Mouse (Mus musculus) midbrain, postnatal 0 days (tissue): ENCODE measurements at regions not wholly inside any gene's neighbourhood (a gene's known extent, or its start where the extent isn't known, plus 50 kb on each side); places are given as distances from the start of the nearest gene placed in this dataset.

ENCODE experiments used
- ATAC-seq: fragments of 200-750 bp; cut with Nextera tagmentation; 2 replicates; pipeline ENCODE4 v1.8.0; 2017; ENCODE audit warnings: moderate number of reproducible peaks, mild to moderate bottlenecking, moderate TSS enrichment, moderate library complexity; ENCODE audit not compliant: low FRiP score
- DNase-seq: peaks from one replicate; pipeline ENCODE4 v3.0.0-alpha.2; 2015; ENCODE audit warnings: low spot score
- H3K27ac ChIP-seq: fragments of 300-500 bp; sonication (generic); 2 replicates; pipeline ENCODE4 v1.5.1; 2014; ENCODE audit warnings: low read depth, mild to moderate bottlenecking, low read length, mixed read lengths
- H3K27me3 ChIP-seq: fragments of 300-500 bp; sonication (generic); 2 replicates; pipeline ENCODE4 v1.6.1; 2014; ENCODE audit warnings: low read length, control low read depth, mixed read lengths; ENCODE audit not compliant: insufficient read depth
- H3K36me3 ChIP-seq: fragments of 300-500 bp; sonication (generic); 2 replicates; pipeline ENCODE4 v1.6.1; 2014; ENCODE audit warnings: low read length, control low read depth, mixed read lengths; ENCODE audit not compliant: insufficient read depth
- H3K4me1 ChIP-seq: fragments of 300-500 bp; sonication (generic); 2 replicates; pipeline ENCODE4 v1.6.1; 2014; ENCODE audit warnings: mild to moderate bottlenecking, control low read depth, antibody characterized with exemption, low read length, mixed read lengths; ENCODE audit not compliant: insufficient read depth
- H3K4me2 ChIP-seq: fragments of 300-500 bp; sonication (generic); 2 replicates; pipeline ENCODE4 v1.6.1; 2014; ENCODE audit warnings: low read depth, mild to moderate bottlenecking, low read length, mixed read lengths; ENCODE audit not compliant: poor library complexity, severe bottlenecking
- H3K4me3 ChIP-seq: fragments of 300-500 bp; sonication (generic); 2 replicates; pipeline ENCODE4 v1.5.1; 2014; ENCODE audit warnings: low read depth, mild to moderate bottlenecking, low read length, moderate library complexity
- H3K9ac ChIP-seq: fragments of 300-500 bp; sonication (generic); replicated peaks from 2 replicates; pipeline ENCODE4 v1.6.1; 2014; ENCODE audit warnings: mild to moderate bottlenecking, low read length, moderate library complexity, mixed read lengths; ENCODE audit not compliant: poor library complexity, severe bottlenecking
- H3K9me3 ChIP-seq: fragments of 300-500 bp; sonication (generic); 2 replicates; pipeline ENCODE4 v1.6.1; 2016; ENCODE audit warnings: low read length, control low read depth
- CTCF ChIP-seq: IDR thresholded peaks from 2 replicates; pipeline ENCODE4 v1.5.1; 2016; ENCODE audit warnings: antibody characterized with exemption, mild to moderate bottlenecking
- WGBS: fragments of 180-500 bp; shearing (Covaris S2); extraction: QIAGEN DNeasy Blood & Tissue Kit; methylation state at CpG from one replicate; pipeline ENCODE4 v1.1.7; 2014; 5-methylcytosine and 5-hydroxymethylcytosine counted together

GRCm38 (mm10) chr7:115263082-115263481 is 519.6 kb downstream of the Insc start:
- H3K27ac ChIP-seq, result no peak overlapping the region
- H3K4me2 ChIP-seq, result no peak overlapping the region
- H3K4me1 ChIP-seq, result no peaks in the 10 kb centered on the region
- DNase-seq, result no peak
- H3K9me3 ChIP-seq, result no peaks in the 10 kb centered on the region
- no peak for ATAC-seq
- 74% methylated on average over 2 of the region's 2 CpGs for WGBS
- TF ChIP-seq CTCF, result no peak
- no peaks in the 10 kb centered on the region for H3K27me3 ChIP-seq
- H3K9ac ChIP-seq, result no peak overlapping the region
- no peak overlapping the region for H3K4me3 ChIP-seq
- no peaks in the 10 kb centered on the region for H3K36me3 ChIP-seq

- Histone ChIP-seq H3K4me1 (no peaks in the 10 kb centered on the region), H3K9me3 (no peaks in the 10 kb centered on the region), H3K27ac (no peak overlapping the region), H3K9ac (no peak overlapping the region), H3K27me3 (no peaks in the 10 kb centered on the region), H3K4me2 (no peak overlapping the region), H3K4me3 (no peak overlapping the region), H3K36me3 (no peaks in the 10 kb centered on the region)
- WGBS, result 93% methylated on average over 4 of the region's 4 CpGs
- no peak for DNase-seq
- TF ChIP-seq CTCF, result no peak
- ATAC-seq, result no peak
Observed at GRCm38 (mm10) chr7:115266141-115266540, 522.6 kb downstream of the Insc start.

- no peak for ATAC-seq
- no peak for TF ChIP-seq CTCF
- Histone ChIP-seq H3K4me3 (no peak overlapping the region), H3K27ac (no peak overlapping the region), H3K27me3 (no peaks in the 10 kb centered on the region), H3K9ac (no peak overlapping the region), H3K9me3 (no peaks in the 10 kb centered on the region), H3K4me1 (no peaks in the 10 kb centered on the region), H3K4me2 (no peak overlapping the region), H3K36me3 (no peaks in the 10 kb centered on the region)
- 31% methylated on average over 2 of the region's 2 CpGs for WGBS
- DNase-seq, result no peak
Observed at GRCm38 (mm10) chr7:115270803-115271202, 527.3 kb downstream of the Insc start.

DNA sequence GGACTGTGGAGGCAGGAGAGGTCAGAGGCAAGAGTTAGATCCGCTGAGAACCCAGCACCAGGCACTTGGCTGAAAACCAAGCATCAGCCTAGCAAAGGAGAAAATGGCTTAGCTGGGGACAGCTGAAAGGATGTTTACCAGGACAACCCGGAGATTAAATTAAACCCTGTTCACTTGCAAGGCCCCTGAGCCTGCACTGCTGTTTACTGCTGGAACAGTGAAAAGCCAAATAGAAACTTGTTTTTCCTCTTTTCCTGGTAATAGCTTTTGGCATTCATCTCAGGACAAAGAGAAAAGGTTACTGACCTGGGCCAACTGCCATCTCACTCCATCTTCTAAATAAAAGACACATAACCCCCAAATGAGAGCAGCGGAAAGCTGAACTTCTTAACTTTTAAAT is 531.3 kb downstream of the Insc start:
- no peak overlapping the region for H3K9ac ChIP-seq
- DNase-seq, result peak; percentile 16
- H3K9me3 ChIP-seq, result no peaks in the 10 kb centered on the region
- TF ChIP-seq CTCF, result no peak
- no peaks in the 10 kb centered on the region for H3K4me1 ChIP-seq
- ATAC-seq, result no peak
- H3K27me3 ChIP-seq, result no peaks in the 10 kb centered on the region
- no peak overlapping the region for H3K27ac ChIP-seq
- no peak overlapping the region for H3K4me3 ChIP-seq
- WGBS, result 44% methylated on average over 3 of the region's 3 CpGs
- no peak overlapping the region for H3K4me2 ChIP-seq
- no peaks in the 10 kb centered on the region for H3K36me3 ChIP-seq

GRCm38 (mm10) chr7:115290801-115291417 is 547.4 kb downstream of the Insc start:
- TF ChIP-seq CTCF, result no peak
- H3K27ac ChIP-seq, result no peak overlapping the region
- no peaks in the 10 kb centered on the region for H3K9me3 ChIP-seq
- no peaks in the 10 kb centered on the region for H3K36me3 ChIP-seq
- no peak overlapping the region for H3K4me3 ChIP-seq
- H3K9ac ChIP-seq, result no peak overlapping the region
- H3K4me1 ChIP-seq, result 0 out of 2 replicates have a peak, but pooled peaks cover 4% of the 10 kb centered on the region
- DNase-seq (no peak), ATAC-seq (no peak)
- H3K27me3 ChIP-seq, result no peaks in the 10 kb centered on the region
- 56% methylated on average over 7 of the region's 7 CpGs for WGBS
- H3K4me2 ChIP-seq, result no peak overlapping the region

GRCm38 (mm10) chr7:115294655-115295230 is 551.2 kb downstream of the Insc start:
- no peak overlapping the region for H3K9ac ChIP-seq
- no peak for ATAC-seq
- H3K9me3 ChIP-seq, result no peaks in the 10 kb centered on the region
- H3K27me3 ChIP-seq, result no peaks in the 10 kb centered on the region
- H3K4me1 ChIP-seq, result 0 out of 2 replicates have a peak, but pooled peaks cover 4% of the 10 kb centered on the region
- no peak overlapping the region for H3K4me2 ChIP-seq
- 59% methylated on average over 10 of the region's 10 CpGs for whole genome bisulfite sequencing
- H3K27ac ChIP-seq, result no peak overlapping the region
- no peak overlapping the region for H3K4me3 ChIP-seq
- H3K36me3 ChIP-seq, result no peaks in the 10 kb centered on the region
- DNase-seq, result no peak
- no peak for TF ChIP-seq CTCF
